Mouse (Mus musculus) forebrain, embryonic 10.5 days (tissue): Measurements from ENCODE around the gene Med17. TPM values are rescaled to one million over a fixed set of nuclear protein-coding genes. Genes with fewer than 3 reads are reported as not detected.

Source experiments
- microRNA-seq: library from miRNA; unstranded; fragments of <30 nt; microRNA quantifications from one replicate; pipeline ENCODE4, GENCODE M21; 2017
- polyA plus RNA-seq: library from polyadenylated mRNA; unstranded; fragments of >200 nt; fragmentation: Nextera tagmentation; extraction: Ambion mirVana; gene quantifications from 2 replicates; pipeline ENCODE4 v1.2.1, GENCODE M21; 2016

The Med17 gene
- polyA plus RNA-seq, 1 experiment from 2014 or later, result 39.5 TPM

Small RNA genes within 50 kb of the gene (microRNA-seq; reads per million reads assigned to microRNA genes)
- gene Gm49349 (not detected), gene mmu-mir-7650 (2.7 reads per million)

Other genes with a start within 250 kb of the Med17 start
- 68.8 and 69.9 TPM in 2 replicates for gene Panx1, start 234.5 kb downstream of the Med17 start, polyA plus RNA-seq
- not detected in 2 replicates for gene Hephl1, start 167.8 kb downstream of the Med17 start, polyA plus RNA-seq
- gene Vstm5, start 40.9 kb downstream of the Med17 start, polyA plus RNA-seq, result 0.34 and 0.68 TPM in 2 replicates
- gene Taf1d, start 26.3 kb upstream of the Med17 start, polyA plus RNA-seq, result 100 and 110 TPM in 2 replicates
- gene 4931406C07Rik, start 26.5 kb upstream of the Med17 start, polyA plus RNA-seq, result 4.4 and 5.2 TPM in 2 replicates
- gene Cep295, start 77.9 kb upstream of the Med17 start, polyA plus RNA-seq, result 23.0 and 25.6 TPM in 2 replicates
- gene Smco4, start 213.5 kb upstream of the Med17 start, polyA plus RNA-seq, result 2.6 and 3.7 TPM in 2 replicates